Comparison of ENCODE assay signal across 23 mouse cellular contexts in the genomic region with DNA sequence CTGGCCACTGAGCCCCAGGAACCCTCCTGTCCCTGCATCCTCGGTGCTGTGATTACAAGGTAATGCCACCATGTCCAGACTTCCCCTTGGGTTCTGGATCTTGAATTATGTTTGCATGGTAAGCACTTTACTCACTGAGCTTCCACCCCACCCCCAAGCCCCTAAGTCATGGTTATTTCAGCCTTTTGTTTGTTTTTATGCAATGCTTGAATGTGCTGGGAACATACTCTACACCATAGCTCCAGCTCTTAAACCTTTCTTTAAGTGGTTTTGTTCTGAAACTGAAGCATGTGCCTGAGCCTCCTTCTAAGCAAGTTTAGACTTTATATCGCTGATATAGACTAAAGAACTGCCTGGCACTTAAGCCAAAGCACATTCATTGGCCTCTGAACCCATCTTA.
"Had no signal": no experiment of that assay in that cellular context is flagged by ENCODE, and none has a peak within 500 bp of the region (broad histone marks: within the 10 kb centered on the region; RNA-seq: fewer than 3 reads in every experiment).

No protein-coding gene starts in this region.

- H3K27me3 ChIP-seq: heart, embryonic 13.5 days; heart, embryonic 15.5 days; intestine, embryonic 15.5 days; limb, embryonic 12.5 days had no signal

- H3K9me3 ChIP-seq: heart, embryonic 13.5 days; heart, embryonic 15.5 days; intestine, embryonic 15.5 days; limb, embryonic 10.5 days; limb, embryonic 12.5 days had no signal

- H3K4me3 ChIP-seq: gastrocnemius, adult 2 months; heart, embryonic 13.5 days; heart, embryonic 15.5 days; intestine, embryonic 15.5 days; layer of hippocampus, adult 2 months; left cerebral cortex, adult 2 months; limb, embryonic 10.5 days; limb, embryonic 12.5 days had no signal

- DNase-seq: gastrocnemius, adult 2 months; gastrocnemius, postnatal 10 days; gastrocnemius, postnatal 25 days; heart, postnatal 14 days; heart, postnatal 36 days; kidney, adult 18-20 months; kidney, adult 8-10 months; kidney, postnatal 10 days; kidney, postnatal 25 days; kidney, postnatal 4 days had no signal

- H3K27ac ChIP-seq: gastrocnemius, adult 2 months; heart, embryonic 13.5 days; heart, embryonic 15.5 days; hindbrain, embryonic 14.5 days; intestine, embryonic 15.5 days; left cerebral cortex, adult 2 months; limb, embryonic 10.5 days; limb, embryonic 12.5 days had no signal

- H3K4me1 ChIP-seq: limb, embryonic 12.5 days had no signal

- H3K36me3 ChIP-seq: heart, embryonic 13.5 days; heart, embryonic 15.5 days; intestine, embryonic 15.5 days; limb, embryonic 10.5 days; limb, embryonic 12.5 days had no signal

- H3K4me2 ChIP-seq: heart, embryonic 11.5 days; heart, embryonic 13.5 days; heart, embryonic 15.5 days; hindbrain, embryonic 14.5 days; intestine, embryonic 15.5 days; limb, embryonic 12.5 days had no signal

- ATAC-seq: forebrain, embryonic 16.5 days; hindbrain, embryonic 16.5 days; inflammation-experienced regulatory T-cells, adult 6 months; intestine, embryonic 15.5 days; intestine, postnatal 0 days had no signal

- H3K9ac ChIP-seq: heart, embryonic 13.5 days; heart, embryonic 15.5 days; hindbrain, embryonic 14.5 days; intestine, embryonic 15.5 days; limb, embryonic 12.5 days had no signal
